Mouse (Mus musculus) MEL (cell line): Measurements from ENCODE around the gene Prkar1b. TPM values are rescaled to one million over a fixed set of nuclear protein-coding genes. Genes with fewer than 3 reads are reported as not detected.

ENCODE experiments used
- DNase-seq: peaks from one replicate; pipeline ENCODE4 v3.0.0; 2011; ENCODE audit warnings: low read depth, low spot score
- H3K27ac ChIP-seq: 2 replicates; pipeline ENCODE4 v1.5.1; 2012; ENCODE audit warnings: low read depth, mild to moderate bottlenecking, control low read depth, low read length, moderate library complexity; ENCODE audit not compliant: control insufficient read depth
- H3K27me3 ChIP-seq, 2 experiments: fragments of 150-350 bp in 1 of 2; sonication (generic) in 1 of 2; 2 replicates each; pipeline ENCODE4 v1.6.1; 2012; ENCODE audit warnings: low read length in 2 of 2, mild to moderate bottlenecking in 2 of 2, improper control_type of control experiment in 1 of 2, moderate library complexity in 1 of 2; ENCODE audit not compliant: insufficient read depth in 2 of 2, control insufficient read depth in 1 of 2
- H3K36me3 ChIP-seq, 2 experiments: 2 replicates each; pipeline ENCODE4 v1.6.1; 2012 to 2014; ENCODE audit warnings: low read length in 2 of 2, improper control_type of control experiment in 1 of 2, inconsistent platforms in 1 of 2, mild to moderate bottlenecking in 1 of 2; ENCODE audit not compliant: insufficient read depth in 2 of 2, control insufficient read depth in 1 of 2
- H3K4me1 ChIP-seq, 2 experiments: fragments of 150-350 bp in 1 of 2; sonication (generic) in 1 of 2; 2 replicates each; pipeline ENCODE4 v1.6.1; 2012; ENCODE audit warnings: low read length in 2 of 2, improper control_type of control experiment in 1 of 2, mild to moderate bottlenecking in 1 of 2; ENCODE audit not compliant: insufficient read depth in 2 of 2, control insufficient read depth in 1 of 2
- H3K4me3 ChIP-seq, 2 experiments: fragments of 150-350 bp in 1 of 2; sonication (generic) in 1 of 2; 2 replicates each; pipeline ENCODE4 v1.5.1; 2012; ENCODE audit warnings: low read depth in 2 of 2, low read length in 2 of 2, mild to moderate bottlenecking in 2 of 2, moderate library complexity in 2 of 2, control low read depth in 1 of 2, improper control_type of control experiment in 1 of 2; ENCODE audit not compliant: control insufficient read depth in 1 of 2, insufficient read depth in 1 of 2
- H3K79me2 ChIP-seq: 2 replicates; pipeline ENCODE4 v1.6.1; 2012; ENCODE audit warnings: mild to moderate bottlenecking, low read length, moderate library complexity; ENCODE audit not compliant: control insufficient read depth, poor library complexity, insufficient read depth
- H3K9ac ChIP-seq: 2 replicates; pipeline ENCODE4 v1.6.1; 2012; ENCODE audit warnings: low read depth, mild to moderate bottlenecking, control low read depth, low read length, moderate library complexity; ENCODE audit not compliant: control insufficient read depth, poor library complexity, severe bottlenecking
- H3K9me3 ChIP-seq: fragments of 150-350 bp; sonication (generic); replicated peaks from 2 replicates; pipeline ENCODE4 v1.6.1; 2012; ENCODE audit warnings: mild to moderate bottlenecking, low read length, improper control_type of control experiment, moderate library complexity; ENCODE audit not compliant: insufficient read depth
- CHD1 ChIP-seq: IDR thresholded peaks from 2 replicates; pipeline ENCODE4 v1.6.1; 2012; ENCODE audit warnings: low read depth, mild to moderate bottlenecking, inconsistent platforms, low read length, improper control_type of control experiment
- E2F4 ChIP-seq: IDR thresholded peaks from 2 replicates; pipeline ENCODE4 v1.6.1; 2011; ENCODE audit warnings: low read depth, low read length, improper control_type of control experiment, borderline replicate concordance
- EP300 ChIP-seq, 2 experiments: IDR thresholded peaks; 2 replicates each; pipeline ENCODE4 v1.6.1; 2011; ENCODE audit warnings: improper control_type of control experiment in 2 of 2, low read length in 2 of 2, low read depth in 1 of 2, mild to moderate bottlenecking in 1 of 2
- ETS1 ChIP-seq: IDR thresholded peaks from 2 replicates; pipeline ENCODE4 v1.6.1; 2012; ENCODE audit warnings: low read depth, mild to moderate bottlenecking, inconsistent platforms, low read length, improper control_type of control experiment, moderate library complexity
- GATA1 ChIP-seq: IDR thresholded peaks from 2 replicates; pipeline ENCODE4 v1.6.1; 2011; ENCODE audit warnings: low read depth, low read length, improper control_type of control experiment
- HCFC1 ChIP-seq: IDR thresholded peaks from 2 replicates; pipeline ENCODE4 v1.6.1; 2012; ENCODE audit warnings: low read depth, mild to moderate bottlenecking, inconsistent platforms, low read length, improper control_type of control experiment, moderate library complexity
- KAT2A ChIP-seq: conservative IDR thresholded peaks from 2 replicates; pipeline ENCODE4 v1.6.1; 2012; ENCODE audit warnings: low read depth, low read length, improper control_type of control experiment, inconsistent platforms
- MAX ChIP-seq: IDR thresholded peaks from 2 replicates; pipeline ENCODE4 v1.6.1; 2011; ENCODE audit warnings: low read length, improper control_type of control experiment
- MXI1 ChIP-seq: IDR thresholded peaks from 2 replicates; pipeline ENCODE4 v1.6.1; 2011; ENCODE audit warnings: mild to moderate bottlenecking, low read depth, low read length, improper control_type of control experiment
- POLR2AphosphoS2 ChIP-seq: IDR thresholded peaks from 2 replicates; pipeline ENCODE4 v1.6.1; 2011; ENCODE audit warnings: low read length, improper control_type of control experiment
- POLR2AphosphoS5 ChIP-seq: IDR thresholded peaks from 2 replicates; pipeline ENCODE4 v1.6.1; 2012; ENCODE audit warnings: low read depth, borderline replicate concordance, mild to moderate bottlenecking, inconsistent platforms, low read length, moderate library complexity, mixed read lengths
- RAD21 ChIP-seq: IDR thresholded peaks from 2 replicates; pipeline ENCODE4 v1.6.1; 2011; ENCODE audit warnings: mild to moderate bottlenecking, low read depth, low read length, improper control_type of control experiment
- SIN3A ChIP-seq: IDR thresholded peaks from 2 replicates; pipeline ENCODE4 v1.6.1; 2012; ENCODE audit warnings: low read length, improper control_type of control experiment, inconsistent platforms
- SMC3 ChIP-seq: IDR thresholded peaks from 2 replicates; pipeline ENCODE4 v1.6.1; 2011; ENCODE audit warnings: low read depth, low read length, improper control_type of control experiment
- TAL1 ChIP-seq: IDR thresholded peaks from 2 replicates; pipeline ENCODE4 v1.6.1; 2012; ENCODE audit warnings: mild to moderate bottlenecking, inconsistent platforms, low read length, moderate library complexity, mixed read lengths
- TCF12 ChIP-seq: IDR thresholded peaks from 2 replicates; pipeline ENCODE4 v1.6.1; 2014; ENCODE audit warnings: low read depth, mild to moderate bottlenecking, inconsistent platforms, low read length, improper control_type of control experiment, moderate library complexity
- USF1 ChIP-seq: IDR thresholded peaks from 2 replicates; pipeline ENCODE4 v1.6.1; 2014; ENCODE audit warnings: low read depth, mild to moderate bottlenecking, inconsistent platforms, low read length, improper control_type of control experiment, moderate library complexity
- ZC3H11A ChIP-seq: IDR thresholded peaks from 2 replicates; pipeline ENCODE4 v1.6.1; 2012; ENCODE audit warnings: low read depth, mild to moderate bottlenecking, inconsistent platforms, low read length, improper control_type of control experiment
- ZKSCAN1 ChIP-seq: IDR thresholded peaks from 2 replicates; pipeline ENCODE4 v1.6.1; 2012; ENCODE audit warnings: low read depth, mild to moderate bottlenecking, inconsistent platforms, low read length, improper control_type of control experiment, moderate library complexity
- ZNF384 ChIP-seq: IDR thresholded peaks from 2 replicates; pipeline ENCODE4 v1.6.1; 2012; ENCODE audit warnings: low read depth, mild to moderate bottlenecking, inconsistent platforms, low read length, improper control_type of control experiment
- polyA plus RNA-seq, 2 experiments: library from polyadenylated mRNA; stranded (reverse) in 1 of 2; unstranded in 1 of 2; fragments of >175 nt in 1 of 2; fragments of >200 nt in 1 of 2; gene quantifications; 2 replicates each; pipeline versions ENCODE4 v1.2.1 to v1.2.4; 2012; ENCODE audit warnings: low replicate concordance in 2 of 2, low read depth in 1 of 2; ENCODE audit not compliant: insufficient read length in 2 of 2, insufficient read depth in 1 of 2, missing spikeins in 1 of 2
- total RNA-seq: library from RNA; depleted of rRNA; stranded (reverse); fragments of 300-350 nt; gene quantifications from 2 replicates; pipeline ENCODE4 v1.2.3, GENCODE M21; 2012

Gene Prkar1b
- total and polyA plus RNA-seq, 3 experiments: not detected

- no peaks in the 10 kb centered on the region for H3K4me1 ChIP-seq
- H3K9me3 ChIP-seq: no peaks in the 10 kb centered on the region
- H3K27me3 ChIP-seq: no peaks in the 10 kb centered on the region; a peak in 1 of 4 replicates
- H3K36me3 ChIP-seq: no peaks in the 10 kb centered on the region
- no peak overlapping the region for H3K9ac ChIP-seq
- DNase-seq: no peak
- no peak overlapping the region for H3K27ac ChIP-seq
- no peak overlapping the region for H3K4me3 ChIP-seq
- no peaks in the 10 kb centered on the region for H3K79me2 ChIP-seq
- TF ChIP-seq POLR2AphosphoS5 (no peak), CHD1 (no peak), POLR2AphosphoS2 (no peak), ZNF384 (no peak), TCF12 (no peak), HCFC1 (no peak), MAX (no peak), E2F4 (no peak), ZC3H11A (no peak), ETS1 (no peak), USF1 (no peak), EP300 (IDR thresholded peaks at IDR 0.05; ENCODE audit: low read depth in 1 of 2, low read length in 2 of 2) (no peak), MXI1 (no peak), SMC3 (no peak), TAL1 (no peak), ZKSCAN1 (no peak), KAT2A (no peak), GATA1 (no peak), SIN3A (no peak), RAD21 (no peak)
- TF ChIP-seq, all 39 proteins: peak for 0
These were observed 154.0 kb downstream of the Prkar1b start for GRCm38 (mm10) chr5:138995721-138996311.
